Mouse (Mus musculus) CH12.LX (cell line): Measurements from ENCODE around the gene Ror1. TPM values are rescaled to one million over a fixed set of nuclear protein-coding genes. Genes with fewer than 3 reads are reported as not detected.

ENCODE experiments used
- DNase-seq: peaks from one replicate; pipeline ENCODE4 v3.0.0-alpha.2; 2013; ENCODE audit errors: extremely low read depth
- H3K27ac ChIP-seq: 2 replicates; pipeline ENCODE4 v1.5.1; 2012; ENCODE audit warnings: low read depth, mild to moderate bottlenecking, control low read depth, moderate library complexity; ENCODE audit not compliant: insufficient read depth
- H3K27me3 ChIP-seq: replicated peaks from 2 replicates; pipeline ENCODE3; 2012; ENCODE audit warnings: inconsistent platforms
- H3K36me3 ChIP-seq, 2 experiments: replicated peaks in 1 of 2; 2 replicates each; pipeline versions ENCODE3 to v1.6.1; 2012; ENCODE audit warnings: inconsistent platforms in 1 of 2, low read length in 1 of 2, mild to moderate bottlenecking in 1 of 2, mixed read lengths in 1 of 2, moderate library complexity in 1 of 2; ENCODE audit not compliant: control insufficient read depth in 1 of 2, insufficient read depth in 1 of 2
- H3K4me1 ChIP-seq, 2 experiments: 2 replicates each; pipeline ENCODE4 v1.6.1; 2012; ENCODE audit warnings: inconsistent platforms in 1 of 2, moderate library complexity in 1 of 2; ENCODE audit not compliant: insufficient read depth in 2 of 2, control insufficient read depth in 1 of 2
- H3K4me2 ChIP-seq: 2 replicates; pipeline ENCODE4 v1.6.1; 2012; ENCODE audit warnings: low read depth, mild to moderate bottlenecking, control low read depth; ENCODE audit not compliant: poor library complexity, insufficient read depth, severe bottlenecking
- H3K4me3 ChIP-seq, 3 experiments: fragments of 150-350 bp in 1 of 3; sonication (generic) in 1 of 3; replicated peaks in 1 of 3; 2 replicates each; pipeline versions ENCODE3 to v1.5.1; 2011 to 2012; ENCODE audit warnings: low read depth in 2 of 3, low read length in 2 of 3, mild to moderate bottlenecking in 2 of 3, moderate library complexity in 2 of 3, control low read depth in 1 of 3, improper control_type of control experiment in 1 of 3, inconsistent platforms in 1 of 3, mixed read lengths in 1 of 3; ENCODE audit not compliant: poor library complexity in 1 of 3
- H3K79me2 ChIP-seq: replicated peaks from 2 replicates; pipeline ENCODE4 v1.6.1; 2012; ENCODE audit warnings: mild to moderate bottlenecking, moderate library complexity; ENCODE audit not compliant: control insufficient read depth, poor library complexity, insufficient read depth, severe bottlenecking; ENCODE audit errors: extremely low read depth
- H3K9ac ChIP-seq: 2 replicates; pipeline ENCODE4 v1.6.1; 2012; ENCODE audit warnings: low read depth, mild to moderate bottlenecking, control low read depth, moderate library complexity; ENCODE audit not compliant: insufficient read depth
- H3K9me3 ChIP-seq: replicated peaks from 2 replicates; pipeline ENCODE3; 2012; ENCODE audit warnings: low read length, inconsistent platforms, mixed read lengths
- BHLHE40 ChIP-seq: IDR thresholded peaks from 2 replicates; pipeline ENCODE4 v1.6.1; 2011; ENCODE audit warnings: mild to moderate bottlenecking, low read depth, low read length, improper control_type of control experiment
- CHD1 ChIP-seq: IDR thresholded peaks from 2 replicates; pipeline ENCODE4 v1.6.1; 2012; ENCODE audit warnings: low read depth, low read length, improper control_type of control experiment, inconsistent platforms
- CHD2 ChIP-seq: IDR thresholded peaks from 2 replicates; pipeline ENCODE4 v1.6.1; 2011; ENCODE audit warnings: low read length, improper control_type of control experiment
- CTCF ChIP-seq, 2 experiments: IDR thresholded peaks in 1 of 2; conservative IDR thresholded peaks in 1 of 2; 2 replicates each; pipeline ENCODE4 v1.5.1; 2011 to 2012; ENCODE audit warnings: low read depth in 2 of 2, low read length in 2 of 2, improper control_type of control experiment in 1 of 2, inconsistent platforms in 1 of 2, mild to moderate bottlenecking in 1 of 2, moderate library complexity in 1 of 2
- ELF1 ChIP-seq: IDR thresholded peaks from 2 replicates; pipeline ENCODE4 v1.6.1; 2014; ENCODE audit warnings: low read depth, mild to moderate bottlenecking, inconsistent platforms, low read length, improper control_type of control experiment
- EP300 ChIP-seq: IDR thresholded peaks from 2 replicates; pipeline ENCODE4 v1.6.1; 2011; ENCODE audit warnings: low read length, improper control_type of control experiment
- ETS1 ChIP-seq: conservative IDR thresholded peaks from 2 replicates; pipeline ENCODE4 v1.6.1; 2012; ENCODE audit warnings: low read depth, mild to moderate bottlenecking, inconsistent platforms, low read length, improper control_type of control experiment, moderate library complexity
- GABPA ChIP-seq: IDR thresholded peaks from 2 replicates; pipeline ENCODE4 v1.6.1; 2012; ENCODE audit warnings: low read depth, low read length, improper control_type of control experiment, inconsistent platforms; ENCODE audit not compliant: insufficient replicate concordance
- HCFC1 ChIP-seq: IDR thresholded peaks from 2 replicates; pipeline ENCODE4 v1.6.1; 2012; ENCODE audit warnings: low read depth, mild to moderate bottlenecking, inconsistent platforms, low read length, improper control_type of control experiment
- IRF4 ChIP-seq: IDR thresholded peaks from 2 replicates; pipeline ENCODE4 v1.6.1; 2014; ENCODE audit warnings: low read depth, mild to moderate bottlenecking, inconsistent platforms, low read length, improper control_type of control experiment
- JUN ChIP-seq: IDR thresholded peaks from 2 replicates; pipeline ENCODE4 v1.6.1; 2011; ENCODE audit warnings: low read depth, mild to moderate bottlenecking, low read length, improper control_type of control experiment, moderate library complexity; ENCODE audit not compliant: insufficient read depth
- JUND ChIP-seq: conservative IDR thresholded peaks from 2 replicates; pipeline ENCODE4 v1.6.1; 2011; ENCODE audit warnings: low read depth, low read length, improper control_type of control experiment
- KAT2A ChIP-seq: IDR thresholded peaks from 2 replicates; pipeline ENCODE4 v1.6.1; 2012; ENCODE audit warnings: low read length, improper control_type of control experiment, inconsistent platforms; ENCODE audit not compliant: insufficient replicate concordance
- MAFK ChIP-seq: IDR thresholded peaks from 2 replicates; pipeline ENCODE4 v1.6.1; 2011; ENCODE audit warnings: low read length, improper control_type of control experiment; ENCODE audit not compliant: insufficient replicate concordance
- MAX ChIP-seq: IDR thresholded peaks from 2 replicates; pipeline ENCODE4 v1.6.1; 2011; ENCODE audit warnings: low read length, improper control_type of control experiment
- MEF2A ChIP-seq: IDR thresholded peaks from 2 replicates; pipeline ENCODE4 v1.6.1; 2014; ENCODE audit warnings: low read depth, mild to moderate bottlenecking, inconsistent platforms, low read length, improper control_type of control experiment, borderline replicate concordance
- MYC ChIP-seq: IDR thresholded peaks from 2 replicates; pipeline ENCODE4 v1.6.1; 2011; ENCODE audit warnings: low read depth, mild to moderate bottlenecking, improper control_type of control experiment, low read length
- NELFE ChIP-seq: IDR thresholded peaks from 2 replicates; pipeline ENCODE4 v1.6.1; 2011; ENCODE audit warnings: low read depth, low read length, improper control_type of control experiment
- NRF1 ChIP-seq: IDR thresholded peaks from 2 replicates; pipeline ENCODE4 v1.6.1; 2014; ENCODE audit warnings: low read depth, mild to moderate bottlenecking, inconsistent platforms, low read length, improper control_type of control experiment, moderate library complexity
- POLR2A ChIP-seq: IDR thresholded peaks from 2 replicates; pipeline ENCODE4 v1.6.1; 2011; ENCODE audit warnings: low read depth, mild to moderate bottlenecking, improper control_type of control experiment, low read length
- POLR2AphosphoS2 ChIP-seq: IDR thresholded peaks from 2 replicates; pipeline ENCODE4 v1.6.1; 2011; ENCODE audit warnings: low read depth, low read length, improper control_type of control experiment
- RAD21 ChIP-seq: IDR thresholded peaks from 2 replicates; pipeline ENCODE4 v1.6.1; 2011; ENCODE audit warnings: low read depth, mild to moderate bottlenecking, low read length, improper control_type of control experiment, moderate library complexity
- RCOR1 ChIP-seq: conservative IDR thresholded peaks from 2 replicates; pipeline ENCODE4 v1.6.1; 2012; ENCODE audit warnings: low read depth, mild to moderate bottlenecking, inconsistent platforms, low read length, improper control_type of control experiment
- SIN3A ChIP-seq: IDR thresholded peaks from 2 replicates; pipeline ENCODE4 v1.6.1; 2012; ENCODE audit warnings: low read length, improper control_type of control experiment, inconsistent platforms
- SMC3 ChIP-seq: IDR thresholded peaks from 2 replicates; pipeline ENCODE4 v1.6.1; 2011; ENCODE audit warnings: low read depth, low read length, improper control_type of control experiment
- TBP ChIP-seq: conservative IDR thresholded peaks from 2 replicates; pipeline ENCODE4 v1.6.1; 2011; ENCODE audit warnings: low read depth, low read length, improper control_type of control experiment
- USF2 ChIP-seq: conservative IDR thresholded peaks from 2 replicates; pipeline ENCODE4 v1.6.1; 2011; ENCODE audit warnings: low read depth, low read length, improper control_type of control experiment
- ZKSCAN1 ChIP-seq: IDR thresholded peaks from 2 replicates; pipeline ENCODE4 v1.6.1; 2012; ENCODE audit warnings: low read depth, inconsistent platforms, low read length, improper control_type of control experiment, borderline replicate concordance
- ZNF384 ChIP-seq: IDR thresholded peaks from 2 replicates; pipeline ENCODE4 v1.6.1; 2012; ENCODE audit warnings: low read depth, low read length, improper control_type of control experiment, inconsistent platforms
- dilution Hi-C: fragments of 300-500 bp; cut with MboI; formaldehyde crosslinking; loops from 2 replicates; pipeline ENCODE4 v1.14.3; 2020; ENCODE audit warnings: low sequenced_read_pairs; ENCODE audit not compliant: extremely low pct_unique_long_range_greater_than_20kb, extremely low pct_ligation_motif_present
- in situ Hi-C: fragments of 300-500 bp; cut with MboI; formaldehyde crosslinking; loops from 3 replicates; pipeline ENCODE4 v1.14.3; 2019; ENCODE audit warnings: low sequenced_read_pairs, low pct_ligation_motif_present, low pct_unique_long_range_greater_than_20kb, mixed read lengths
- polyA plus RNA-seq: library from polyadenylated mRNA; unstranded; fragments of >175 nt; gene quantifications from 2 replicates; pipeline ENCODE4 v1.2.1, GENCODE M21; 2012; ENCODE audit warnings: low read depth; ENCODE audit not compliant: insufficient read length
- total RNA-seq, 2 experiments: library from RNA; depleted of rRNA; stranded (reverse); fragments of 300-350 nt in 1 of 2; fragments of >200 nt in 1 of 2; gene quantifications; 2 replicates each; pipeline ENCODE4 v1.2.3; 2012 to 2014

Ror1 gene
- total and polyA plus RNA-seq, 3 experiments, result not detected

GRCm38 (mm10) chr4:100298566-100298965, 203.0 kb downstream of the Ror1 start:
- no peak overlapping the region for H3K9ac ChIP-seq
- peaks cover 45% of the 10 kb centered on the region for H3K9me3 ChIP-seq
- no peaks in the 10 kb centered on the region for H3K27me3 ChIP-seq
- DNase-seq, result no peak
- dilution Hi-C loops (no loop called here), in situ Hi-C loops (no loop called here)
- no peaks in the 10 kb centered on the region for H3K4me1 ChIP-seq
- no peak overlapping the region for H3K4me2 ChIP-seq
- TF ChIP-seq MAX (no peak), HCFC1 (no peak), TBP (no peak), ZNF384 (no peak), SMC3 (no peak), RCOR1 (no peak), CHD1 (no peak), KAT2A (no peak), ELF1 (no peak), JUN (no peak), MAFK (no peak), EP300 (no peak), BHLHE40 (no peak), POLR2AphosphoS2 (no peak), POLR2A (no peak), NRF1 (no peak), RAD21 (no peak), JUND (no peak), ETS1 (no peak)
- H3K36me3 ChIP-seq, result no peaks in the 10 kb centered on the region
- H3K4me3 ChIP-seq, result no peak overlapping the region
- H3K27ac ChIP-seq, result no peak overlapping the region
- H3K79me2 ChIP-seq, result no peaks in the 10 kb centered on the region

- H3K79me2 ChIP-seq, result no peaks in the 10 kb centered on the region
- H3K9me3 ChIP-seq, result peaks cover 45% of the 10 kb centered on the region
- H3K4me1 ChIP-seq, result no peaks in the 10 kb centered on the region
- dilution Hi-C loops, result no loop called here
- H3K27me3 ChIP-seq, result no peaks in the 10 kb centered on the region
- in situ Hi-C loops, result no loop called here
- H3K4me2 ChIP-seq, result no peak overlapping the region
- TF ChIP-seq IRF4 (no peak), CTCF (conservative IDR thresholded peaks at IDR 0.05 in 1 of 2, IDR thresholded peaks at IDR 0.05 in 1 of 2; ENCODE audit: low read depth in 2 of 2, low read length in 2 of 2) (no peak), ZNF384 (no peak), MYC (no peak), USF2 (no peak), MEF2A (no peak), JUND (no peak), CHD2 (no peak), MAFK (no peak), ZKSCAN1 (no peak), NELFE (no peak), BHLHE40 (no peak), GABPA (no peak), SIN3A (no peak), RAD21 (no peak)
- H3K4me3 ChIP-seq, result no peak overlapping the region
- H3K36me3 ChIP-seq, result no peaks in the 10 kb centered on the region
- no peak overlapping the region for H3K9ac ChIP-seq
- H3K27ac ChIP-seq, result no peak overlapping the region
- DNase-seq, result no peak
Observed at GRCm38 (mm10) chr4:100300171-100300570, 204.6 kb downstream of the Ror1 start.
